Mouse (Mus musculus) midbrain, embryonic 15.5 days (tissue): ENCODE measurements at regions not wholly inside any gene's neighbourhood (a gene's known extent, or its start where the extent isn't known, plus 50 kb on each side); places are given as distances from the start of the nearest gene placed in this dataset.
"Not testable (repeated sequence)": the region's sequence is repeated elsewhere in the genome, so short reads cannot be mapped to it uniquely, and the experiment has no call there.

ENCODE experiments used
- ATAC-seq: fragments of 200-750 bp; cut with Nextera tagmentation; replicated peaks from 2 replicates; pipeline ENCODE4 v1.8.0; 2017; ENCODE audit warnings: moderate TSS enrichment
- H3K27ac ChIP-seq: fragments of 300-500 bp; sonication (generic); 2 replicates; pipeline ENCODE4 v1.5.1; 2015; ENCODE audit warnings: mild to moderate bottlenecking, inconsistent platforms
- H3K27me3 ChIP-seq: fragments of 300-500 bp; sonication (generic); replicated peaks from 2 replicates; pipeline ENCODE4 v1.6.1; 2015; ENCODE audit warnings: inconsistent platforms
- H3K36me3 ChIP-seq: fragments of 300-500 bp; sonication (generic); replicated peaks from 2 replicates; pipeline ENCODE4 v1.6.1; 2015; ENCODE audit warnings: inconsistent platforms
- H3K4me1 ChIP-seq: fragments of 300-500 bp; sonication (generic); 2 replicates; pipeline ENCODE4 v1.6.1; 2015; ENCODE audit warnings: inconsistent platforms
- H3K4me2 ChIP-seq: fragments of 300-500 bp; sonication (generic); 2 replicates; pipeline ENCODE4 v1.6.1; 2015; ENCODE audit warnings: inconsistent platforms, mild to moderate bottlenecking, moderate library complexity
- H3K4me3 ChIP-seq: fragments of 300-500 bp; sonication (generic); 2 replicates; pipeline ENCODE4 v1.5.1; 2015; ENCODE audit warnings: mild to moderate bottlenecking, inconsistent platforms
- H3K9ac ChIP-seq: fragments of 300-500 bp; sonication (generic); 2 replicates; pipeline ENCODE4 v1.6.1; 2015; ENCODE audit warnings: mild to moderate bottlenecking, inconsistent platforms
- H3K9me3 ChIP-seq: fragments of 300-500 bp; sonication (generic); 2 replicates; pipeline ENCODE4 v1.6.1; 2016; ENCODE audit warnings: inconsistent platforms
- WGBS: fragments of 180-500 bp; shearing (Covaris S2); methylation state at CpG from one replicate; pipeline ENCODE4 v1.1.7; 2015; ENCODE audit warnings: mixed read lengths; 5-methylcytosine and 5-hydroxymethylcytosine counted together

GRCm38 (mm10) chr13:32426199-32426598 is 87.7 kb upstream of the Gmds start:
- H3K27me3 ChIP-seq: no peaks in the 10 kb centered on the region
- ATAC-seq: no peak
- WGBS: 71% methylated on average over 7 of the region's 7 CpGs
- H3K4me3 ChIP-seq: no peak overlapping the region
- H3K4me2 ChIP-seq: no peak overlapping the region
- H3K9me3 ChIP-seq: no peaks in the 10 kb centered on the region
- H3K36me3 ChIP-seq: no peaks in the 10 kb centered on the region
- H3K4me1 ChIP-seq: no peaks in the 10 kb centered on the region
- no peak overlapping the region for H3K9ac ChIP-seq
- no peak overlapping the region for H3K27ac ChIP-seq

- H3K27me3 ChIP-seq, H3K27ac ChIP-seq, H3K9me3 ChIP-seq, H3K4me1 ChIP-seq, H3K36me3 ChIP-seq, ATAC-seq, H3K9ac ChIP-seq, H3K4me2 ChIP-seq, H3K4me3 ChIP-seq: not testable (repeated sequence)
- 91% methylated on average over 9 of the region's 9 CpGs for WGBS
Measured at GRCm38 (mm10) chr13:32424543-32424942, 86.0 kb upstream of the Gmds start.

DNA sequence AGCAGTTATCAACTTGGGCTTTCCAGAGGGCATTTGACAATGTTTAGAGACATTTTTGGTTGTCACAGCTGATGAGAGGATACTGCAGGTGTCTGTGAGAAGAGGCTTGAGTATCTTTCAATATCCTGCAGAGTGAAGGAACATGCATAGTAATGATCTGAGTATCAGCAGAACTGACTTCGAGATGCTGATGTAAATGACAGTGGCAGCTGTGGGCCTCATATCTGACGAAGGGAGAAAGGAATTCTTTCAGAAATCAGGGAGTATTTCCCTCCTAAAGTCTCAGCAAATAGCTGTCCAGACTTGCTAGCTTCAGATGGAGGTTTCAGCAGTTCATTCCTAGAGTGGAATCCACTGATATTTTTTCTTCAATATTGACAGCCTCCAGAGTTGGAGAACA is 83.9 kb upstream of the Gmds start:
- Histone ChIP-seq H3K27me3 (no peaks in the 10 kb centered on the region), H3K36me3 (no peaks in the 10 kb centered on the region), H3K4me1 (no peaks in the 10 kb centered on the region), H3K9ac (no peak overlapping the region), H3K4me2 (no peak overlapping the region), H3K9me3 (no peaks in the 10 kb centered on the region), H3K27ac (no peak overlapping the region), H3K4me3 (no peak overlapping the region)
- no peak for ATAC-seq
- WGBS: 72% methylated on average over 2 of the region's 2 CpGs

DNA sequence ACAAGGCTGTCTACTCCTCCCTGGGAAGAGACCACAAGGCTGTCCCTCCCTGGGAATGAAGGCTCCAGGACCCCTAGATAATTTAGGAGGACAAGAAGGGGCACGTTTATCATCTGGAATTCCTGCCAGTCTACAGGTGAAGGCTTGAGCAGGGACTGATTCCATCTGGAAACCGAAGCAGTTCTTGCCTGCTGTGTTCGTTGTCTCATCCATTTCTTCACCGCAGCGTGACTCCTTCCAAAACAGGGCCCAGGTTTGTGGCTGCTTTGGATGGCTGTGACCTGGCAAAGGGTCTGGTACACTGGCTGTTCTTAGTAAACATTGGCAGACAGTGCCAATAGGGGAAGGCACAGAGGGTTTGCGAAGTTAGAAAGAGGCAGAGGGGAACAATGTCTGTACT is 80.8 kb upstream of the Gmds start:
- no peak for ATAC-seq
- no peak overlapping the region for H3K27ac ChIP-seq
- 89% methylated on average over 6 of the region's 6 CpGs for WGBS
- H3K4me1 ChIP-seq: no peaks in the 10 kb centered on the region
- H3K4me2 ChIP-seq: no peak overlapping the region
- H3K9ac ChIP-seq: no peak overlapping the region
- no peaks in the 10 kb centered on the region for H3K9me3 ChIP-seq
- H3K4me3 ChIP-seq: no peak overlapping the region
- H3K27me3 ChIP-seq: no peaks in the 10 kb centered on the region
- H3K36me3 ChIP-seq: no peaks in the 10 kb centered on the region

GRCm38 (mm10) chr13:32418655-32419054 is 80.1 kb upstream of the Gmds start:
- H3K27me3 ChIP-seq: no peaks in the 10 kb centered on the region
- no peak for ATAC-seq
- H3K36me3 ChIP-seq: no peaks in the 10 kb centered on the region
- no peaks in the 10 kb centered on the region for H3K9me3 ChIP-seq
- WGBS: 84% methylated on average over 2 of the region's 2 CpGs
- H3K4me1 ChIP-seq: no peaks in the 10 kb centered on the region
- no peak overlapping the region for H3K27ac ChIP-seq
- no peak overlapping the region for H3K4me3 ChIP-seq
- H3K4me2 ChIP-seq: no peak overlapping the region
- H3K9ac ChIP-seq: no peak overlapping the region

DNA sequence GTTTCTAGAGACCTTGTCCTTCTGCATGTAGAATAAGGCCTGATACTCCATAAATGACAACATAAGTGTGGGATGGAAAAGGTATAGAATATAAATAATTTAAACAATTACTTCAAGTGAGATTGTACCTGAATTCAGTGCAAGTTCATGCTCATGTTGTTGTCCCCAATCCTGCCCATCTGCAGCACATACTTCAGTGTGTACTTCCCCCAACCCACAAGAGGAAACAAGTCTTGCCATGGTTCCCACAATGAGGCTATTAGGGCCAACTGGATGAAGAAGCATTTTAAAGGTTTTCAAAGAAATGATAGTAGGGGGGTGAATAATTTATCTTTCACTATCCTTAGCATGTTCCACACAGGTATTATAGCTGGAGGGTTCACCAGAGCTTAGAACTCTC is 79.4 kb upstream of the Gmds start:
- H3K4me1 ChIP-seq: no peaks in the 10 kb centered on the region
- ATAC-seq: no peak
- no peak overlapping the region for H3K4me3 ChIP-seq
- H3K4me2 ChIP-seq: no peak overlapping the region
- no peaks in the 10 kb centered on the region for H3K36me3 ChIP-seq
- no peak overlapping the region for H3K27ac ChIP-seq
- H3K9me3 ChIP-seq: no peaks in the 10 kb centered on the region
- no peak overlapping the region for H3K9ac ChIP-seq
- no peaks in the 10 kb centered on the region for H3K27me3 ChIP-seq

- H3K4me1 ChIP-seq: no peaks in the 10 kb centered on the region
- 53% methylated on average over 14 of the region's 14 CpGs for WGBS
Measured at GRCm38 (mm10) chr13:32411287-32411935, 72.9 kb upstream of the Gmds start.

GRCm38 (mm10) chr13:32410065-32410464 is 71.5 kb upstream of the Gmds start:
- Histone ChIP-seq H3K4me3 (no peak overlapping the region), H3K9ac (no peak overlapping the region)
- 85% methylated on average over 6 of the region's 6 CpGs for WGBS

More at GRCm38 (mm10) chr13:32411287-32411935, 72.9 kb upstream of the Gmds start:
- H3K27me3 ChIP-seq: no peaks in the 10 kb centered on the region
- ATAC-seq: peak; percentile 81
- H3K4me2 ChIP-seq: no peak overlapping the region
- H3K4me3 ChIP-seq: no peak overlapping the region
- H3K9me3 ChIP-seq: no peaks in the 10 kb centered on the region
- no peak overlapping the region for H3K27ac ChIP-seq
- no peak overlapping the region for H3K9ac ChIP-seq
- H3K36me3 ChIP-seq: no peaks in the 10 kb centered on the region

DNA sequence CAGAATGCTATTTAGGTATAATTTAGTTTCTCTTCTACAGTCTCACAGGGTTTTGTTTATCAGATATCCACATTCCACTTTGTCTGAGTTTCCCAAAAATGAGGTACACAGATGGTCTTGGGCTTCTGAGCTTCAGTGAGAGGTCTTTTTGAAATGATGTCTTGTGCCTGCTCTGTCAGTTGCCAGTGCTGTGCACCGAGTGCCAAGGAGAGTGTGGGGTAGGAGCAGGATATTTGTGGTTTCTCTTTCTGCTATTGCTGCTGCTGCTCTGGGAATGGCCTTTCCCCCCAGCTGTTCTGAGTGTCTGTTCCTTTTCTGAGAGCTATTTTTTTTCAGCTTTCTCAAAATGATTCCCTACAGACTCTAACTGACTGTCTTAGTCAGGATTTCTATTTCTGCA is 60.1 kb upstream of the Gmds start:
- Histone ChIP-seq H3K9me3 (no peaks in the 10 kb centered on the region), H3K27ac (no peak overlapping the region), H3K4me3 (no peak overlapping the region), H3K27me3 (no peaks in the 10 kb centered on the region), H3K4me2 (no peak overlapping the region), H3K9ac (no peak overlapping the region), H3K36me3 (no peaks in the 10 kb centered on the region), H3K4me1 (no peaks in the 10 kb centered on the region)
- 88% methylated on average over 1 of the region's 1 CpGs for WGBS
- no peak for ATAC-seq

More at GRCm38 (mm10) chr13:32410065-32410464, 71.5 kb upstream of the Gmds start:
- H3K27ac ChIP-seq: no peak overlapping the region
- no peaks in the 10 kb centered on the region for H3K4me1 ChIP-seq
- no peaks in the 10 kb centered on the region for H3K36me3 ChIP-seq
- ATAC-seq: no peak
- no peaks in the 10 kb centered on the region for H3K9me3 ChIP-seq
- H3K4me2 ChIP-seq: no peak overlapping the region
- H3K27me3 ChIP-seq: no peaks in the 10 kb centered on the region
